Mouse (Mus musculus) hindbrain, embryonic 11.5 days (tissue): ENCODE measurements around the gene Ninj1. TPM values are rescaled to one million over a fixed set of nuclear protein-coding genes. Genes with fewer than 3 reads are reported as not detected.

Experiments used
- ATAC-seq: fragments of 200-750 bp; cut with Nextera tagmentation; 2 replicates; pipeline ENCODE4 v1.8.0; 2017; ENCODE audit warnings: mild to moderate bottlenecking, moderate TSS enrichment, moderate library complexity; ENCODE audit not compliant: low FRiP score
- DNase-seq: peaks from one replicate; pipeline ENCODE4 v3.0.0-alpha.2; 2015; ENCODE audit warnings: low spot score
- H3K27ac ChIP-seq: fragments of 300-500 bp; sonication (generic); 2 replicates; pipeline ENCODE4 v1.5.1; 2014; ENCODE audit warnings: mild to moderate bottlenecking, low read depth, low read length
- H3K27me3 ChIP-seq: fragments of 300-500 bp; sonication (generic); 2 replicates; pipeline ENCODE4 v1.6.1; 2014; ENCODE audit warnings: mild to moderate bottlenecking, low read length, moderate library complexity, mixed read lengths; ENCODE audit not compliant: control insufficient read depth, insufficient read depth
- H3K36me3 ChIP-seq: fragments of 300-500 bp; sonication (generic); 2 replicates; pipeline ENCODE4 v1.6.1; 2014; ENCODE audit warnings: mild to moderate bottlenecking, low read length, moderate library complexity, mixed read lengths; ENCODE audit not compliant: control insufficient read depth, insufficient read depth
- H3K4me1 ChIP-seq: fragments of 300-500 bp; sonication (generic); replicated peaks from 2 replicates; pipeline ENCODE4 v1.6.1; 2014; ENCODE audit warnings: low read length, mixed read lengths; ENCODE audit not compliant: control insufficient read depth, insufficient read depth
- H3K4me2 ChIP-seq: fragments of 300-500 bp; sonication (generic); replicated peaks from 2 replicates; pipeline ENCODE4 v1.6.1; 2014; ENCODE audit warnings: mild to moderate bottlenecking, low read depth, low read length
- H3K4me3 ChIP-seq: fragments of 300-500 bp; sonication (generic); 2 replicates; pipeline ENCODE4 v1.5.1; 2014; ENCODE audit warnings: low read depth, low read length
- H3K9ac ChIP-seq: fragments of 300-500 bp; sonication (generic); 2 replicates; pipeline ENCODE4 v1.6.1; 2014; ENCODE audit warnings: low read depth, low read length
- H3K9me3 ChIP-seq: fragments of 300-500 bp; sonication (generic); 2 replicates; pipeline ENCODE4 v1.6.1; 2016; ENCODE audit warnings: low read length; ENCODE audit not compliant: control insufficient read depth
- WGBS: fragments of 180-500 bp; shearing (Covaris S2); extraction: QIAGEN DNeasy Blood & Tissue Kit; methylation state at CpG from one replicate; pipeline ENCODE4 v1.1.7; 2014; 5-methylcytosine and 5-hydroxymethylcytosine counted together
- polyA plus RNA-seq: library from polyadenylated mRNA; unstranded; fragments of >200 nt; fragmentation: Nextera tagmentation; extraction: Ambion mirVana; gene quantifications from 2 replicates; pipeline ENCODE4 v1.2.1, GENCODE M21; 2014

Gene Ninj1
- polyA plus RNA-seq, 1 experiment from 2014 or later = 21.5 TPM

DNA sequence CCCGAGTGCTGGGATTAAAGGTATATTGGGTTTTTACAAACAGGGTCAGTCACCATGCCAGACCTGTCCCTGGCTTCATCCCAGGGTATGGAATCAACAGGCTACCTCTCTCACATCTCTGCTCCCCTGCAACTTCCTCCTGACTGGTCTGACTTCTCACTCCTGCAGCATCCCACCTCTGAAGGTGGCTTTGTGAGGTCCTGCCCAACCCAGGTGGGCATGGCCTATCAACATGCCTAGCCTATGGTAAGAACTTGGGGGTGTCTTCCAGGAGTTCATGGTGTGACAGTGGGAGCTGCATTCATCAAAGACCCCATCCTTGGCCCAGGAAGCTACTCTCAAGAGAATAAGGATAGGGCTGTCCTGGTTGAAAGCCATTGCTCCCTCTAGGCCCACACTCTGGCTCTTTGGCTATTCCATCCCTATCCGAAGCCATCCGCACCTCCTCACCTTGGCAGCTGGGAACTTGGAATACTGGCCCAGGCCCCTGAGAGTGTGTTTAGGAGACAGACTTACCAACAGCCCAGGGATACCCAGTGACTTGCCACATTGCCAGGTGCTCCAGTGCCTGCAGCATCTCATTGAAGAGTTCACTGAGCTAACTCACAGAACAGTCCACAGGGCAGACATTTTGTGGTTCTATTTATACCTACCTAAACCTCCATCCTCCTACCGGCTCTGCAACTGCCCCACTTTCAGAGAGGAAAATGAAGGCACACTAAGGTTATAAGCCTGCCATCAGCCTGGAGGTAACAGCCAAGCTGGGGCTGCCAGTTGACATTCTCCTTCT is 25.6 kb downstream of the Ninj1 start:
- Histone ChIP-seq H3K27ac (no peak overlapping the region), H3K36me3 (no peaks in the 10 kb centered on the region), H3K4me3 (no peak overlapping the region), H3K9ac (no peak overlapping the region), H3K9me3 (no peaks in the 10 kb centered on the region), H3K4me1 (no peaks in the 10 kb centered on the region), H3K27me3 (peaks cover 9% of the 10 kb centered on the region; the same call in 1 of the 2 replicates), H3K4me2 (no peak overlapping the region)
- DNase-seq (no peak), ATAC-seq (no peak)
- WGBS = 82% methylated on average over 4 of the region's 4 CpGs

DNA sequence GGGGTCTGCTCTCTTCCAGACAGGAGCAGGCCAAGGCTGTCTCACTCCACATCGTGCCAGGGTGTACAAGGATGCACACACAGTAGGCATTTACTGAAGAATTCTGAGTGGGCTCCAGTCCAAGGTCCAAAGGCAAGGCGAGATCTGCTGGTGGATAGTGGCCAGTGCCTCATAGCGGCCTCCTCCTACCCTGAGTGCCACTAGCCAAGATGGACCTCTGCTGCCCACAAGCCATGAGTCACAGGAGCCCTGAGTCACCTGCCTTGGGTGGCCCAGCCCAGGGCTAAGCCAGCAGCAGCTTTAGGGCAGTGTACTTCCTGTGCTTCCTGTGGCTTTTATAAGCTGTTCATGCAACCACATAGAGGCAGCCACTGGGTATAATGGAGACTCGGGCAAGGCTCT is 26.2 kb downstream of the Ninj1 start:
- DNase-seq = no peak
- WGBS = 73% methylated on average over 4 of the region's 4 CpGs
- no peak for ATAC-seq

DNA sequence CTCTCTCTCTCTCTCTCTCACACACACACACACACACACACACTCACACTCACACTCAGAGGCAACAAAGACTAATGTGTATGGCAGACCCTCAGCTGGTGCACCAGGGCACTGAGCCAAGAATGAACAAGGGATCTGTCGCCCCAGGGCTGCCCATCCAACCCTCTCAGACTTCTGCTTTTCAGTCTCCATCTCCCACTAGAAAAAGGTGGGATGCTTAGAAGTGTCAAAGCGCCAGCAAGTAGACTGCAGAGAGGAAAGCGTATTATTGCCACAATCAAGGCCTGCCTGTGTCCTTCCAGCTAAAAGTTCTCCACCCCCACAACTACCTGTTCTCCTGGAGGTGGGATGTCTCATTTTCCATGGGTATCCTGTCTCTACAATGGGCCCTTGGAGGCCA is 27.2 kb downstream of the Ninj1 start:
- no peak overlapping the region for H3K4me3 ChIP-seq
- no peak for ATAC-seq
- H3K4me2 ChIP-seq = no peak overlapping the region
- H3K27me3 ChIP-seq = peaks cover 9% of the 10 kb centered on the region; the same call in 1 of the 2 replicates
- H3K9ac ChIP-seq = no peak overlapping the region
- DNase-seq = no peak
- no peaks in the 10 kb centered on the region for H3K9me3 ChIP-seq
- no peaks in the 10 kb centered on the region for H3K4me1 ChIP-seq
- 87% methylated on average over 3 of the region's 3 CpGs for WGBS
- H3K36me3 ChIP-seq = no peaks in the 10 kb centered on the region
- no peak overlapping the region for H3K27ac ChIP-seq

More for the DNA sequence above, 26.2 kb downstream of the Ninj1 start:
- Histone ChIP-seq H3K9ac (no peak overlapping the region), H3K4me1 (no peaks in the 10 kb centered on the region), H3K4me3 (no peak overlapping the region), H3K27me3 (peaks cover 9% of the 10 kb centered on the region; the same call in 1 of the 2 replicates), H3K4me2 (no peak overlapping the region), H3K27ac (no peak overlapping the region), H3K36me3 (no peaks in the 10 kb centered on the region), H3K9me3 (no peaks in the 10 kb centered on the region)

DNA sequence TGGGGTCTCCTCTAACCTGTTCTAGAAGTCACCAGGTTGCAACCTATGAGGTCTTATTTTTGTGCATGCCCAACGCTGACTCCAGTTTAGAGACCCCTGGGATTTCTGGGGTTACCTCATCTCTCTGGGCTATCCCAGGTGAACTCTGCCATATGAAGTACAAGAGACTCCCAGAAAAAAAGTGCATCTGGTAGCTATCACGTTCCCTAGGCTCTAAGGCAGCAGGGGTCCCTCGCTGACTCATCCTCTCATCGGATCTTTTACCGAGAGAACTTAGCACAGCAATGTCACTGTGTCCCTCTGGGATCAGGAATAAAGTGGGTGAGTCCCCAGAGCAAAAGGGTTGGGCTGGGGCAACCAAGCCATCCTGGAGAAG is 27.8 kb downstream of the Ninj1 start:
- no peak overlapping the region for H3K27ac ChIP-seq
- peak overlapping the region; percentile 69 for H3K4me3 ChIP-seq
- H3K27me3 ChIP-seq = peaks cover 9% of the 10 kb centered on the region; the same call in 1 of the 2 replicates
- no peaks in the 10 kb centered on the region for H3K9me3 ChIP-seq
- no peaks in the 10 kb centered on the region for H3K4me1 ChIP-seq
- H3K9ac ChIP-seq = no peak overlapping the region; the same call in 1 of the 2 replicates
- 9% methylated on average over 5 of the region's 5 CpGs for WGBS
- DNase-seq (no peak), ATAC-seq (no peak)
- H3K36me3 ChIP-seq = no peaks in the 10 kb centered on the region
- H3K4me2 ChIP-seq = peak overlapping the region; percentile 97

DNA sequence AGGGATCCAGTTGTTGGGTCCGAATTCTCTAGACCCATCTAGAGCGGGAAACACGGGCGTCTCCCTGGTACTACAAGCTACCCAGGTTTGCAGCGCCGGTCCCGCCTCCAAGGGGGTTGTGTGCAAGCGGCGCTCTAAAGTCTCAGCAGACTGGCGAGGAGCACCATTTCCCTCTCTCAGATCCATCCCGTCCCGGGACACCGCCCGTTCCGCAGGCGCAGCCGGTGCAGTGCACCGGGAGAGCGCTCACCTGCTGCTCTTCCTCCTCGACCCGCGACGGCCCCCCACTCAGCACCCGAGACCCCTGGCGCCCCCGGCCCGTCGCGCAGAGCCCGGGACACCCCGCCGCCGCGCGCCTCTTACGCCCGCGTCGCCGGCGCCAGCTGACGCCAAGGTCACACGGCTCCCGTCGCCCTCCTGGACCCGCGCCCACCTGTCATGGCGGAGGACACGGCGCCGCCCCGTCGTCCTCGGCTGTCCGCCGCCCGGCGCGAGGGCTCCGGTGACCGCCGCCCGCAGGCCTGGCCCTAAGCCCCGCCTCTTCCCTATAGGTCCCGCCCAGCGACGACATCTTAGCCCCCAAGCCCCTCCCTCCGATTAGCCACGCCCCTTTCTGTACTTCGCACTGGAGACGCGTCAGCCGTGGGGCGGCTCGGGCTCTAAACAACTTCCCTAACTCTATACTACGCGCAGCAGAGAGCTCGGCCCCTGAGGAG is 28.4 kb downstream of the Ninj1 start, which contains the start of gene Card19:
Gene Card19 (minus strand): TSS at position 534 of the 716 bp plus-strand sequence.
- H3K9ac ChIP-seq = peak within 1 kb of the TSS; percentile 73
- under 1% methylated on average over 69 of the region's 78 CpGs for WGBS
- no peak within 1 kb of the TSS for H3K27ac ChIP-seq
- H3K27me3 ChIP-seq = peaks cover 9% of the 10 kb centered on the region; the same call in 1 of the 2 replicates
- no peaks in the 10 kb centered on the region for H3K4me1 ChIP-seq
- H3K4me3 ChIP-seq = peak within 1 kb of the TSS; percentile 69
- ATAC-seq (peak; percentile 90), DNase-seq (peak; percentile 96)
- H3K9me3 ChIP-seq = no peaks in the 10 kb centered on the region
- H3K36me3 ChIP-seq = no peaks in the 10 kb centered on the region
- peak within 1 kb of the TSS; percentile 97 for H3K4me2 ChIP-seq

DNA sequence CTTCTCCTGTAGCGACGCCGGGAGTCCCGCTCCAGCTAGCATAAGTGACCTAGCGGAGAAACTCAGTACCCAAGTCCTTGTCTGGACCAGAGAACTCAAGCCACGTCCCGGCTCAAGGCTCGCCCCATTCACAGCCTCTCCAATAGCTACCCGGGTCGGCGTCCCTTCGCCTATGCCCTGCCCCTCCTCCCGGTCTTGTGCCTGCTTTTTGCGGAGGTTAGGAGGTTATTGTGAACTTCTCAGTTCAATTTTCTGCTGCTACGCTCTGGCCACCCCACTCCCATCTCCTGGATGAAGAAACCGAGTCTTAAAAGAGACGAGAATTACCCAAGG is 28.9 kb downstream of the Ninj1 start:
- H3K9ac ChIP-seq = peak overlapping the region; percentile 73
- ATAC-seq (peak; percentile 58; the same call in 1 of the 2 replicates), DNase-seq (no peak)
- no peaks in the 10 kb centered on the region for H3K9me3 ChIP-seq
- no peaks in the 10 kb centered on the region for H3K36me3 ChIP-seq
- 4% methylated on average over 17 of the region's 17 CpGs for WGBS
- peak overlapping the region; percentile 69 for H3K4me3 ChIP-seq
- H3K27me3 ChIP-seq = peaks cover 9% of the 10 kb centered on the region; the same call in 1 of the 2 replicates
- H3K4me2 ChIP-seq = peak overlapping the region; percentile 97
- H3K27ac ChIP-seq = no peak overlapping the region
- no peaks in the 10 kb centered on the region for H3K4me1 ChIP-seq

DNA sequence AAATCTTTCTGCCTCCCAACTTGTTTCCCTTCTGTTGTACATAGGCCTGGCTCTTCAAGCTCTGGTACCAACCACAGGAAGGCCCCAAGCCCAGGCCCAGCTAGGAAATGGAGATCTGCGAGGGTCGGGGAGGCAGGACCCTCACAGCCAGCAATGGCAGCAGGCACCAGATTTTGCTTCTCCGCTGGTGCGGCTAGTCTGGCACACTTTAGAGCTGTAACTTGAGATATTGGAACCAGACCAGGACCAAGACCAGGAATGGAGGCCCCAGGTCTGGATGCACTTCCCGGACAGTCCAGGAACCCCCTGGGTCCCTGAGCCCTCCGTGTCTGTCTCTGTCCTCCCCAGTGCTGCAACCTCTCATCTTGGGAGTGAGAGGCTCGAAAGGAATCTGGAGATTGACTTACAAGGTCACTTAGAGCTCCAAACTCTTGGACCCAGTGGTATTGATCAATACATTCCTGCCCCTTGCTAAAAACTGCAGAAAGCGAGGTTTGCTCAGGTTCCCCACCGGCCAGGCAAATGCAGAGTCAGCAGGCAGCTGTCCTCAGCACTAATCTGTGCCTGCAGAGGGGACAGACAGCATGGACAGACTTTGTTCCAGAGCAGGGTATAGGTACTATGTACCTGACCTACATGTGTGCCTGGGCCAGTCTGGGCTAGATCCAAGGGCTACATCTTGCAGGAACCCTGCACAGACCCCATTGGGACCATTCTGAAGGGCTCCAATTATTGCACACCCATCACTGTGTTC is 29.7 kb downstream of the Ninj1 start:
- Histone ChIP-seq H3K9ac (no peak overlapping the region), H3K27me3 (peaks cover 9% of the 10 kb centered on the region; the same call in 1 of the 2 replicates), H3K4me2 (no peak overlapping the region), H3K27ac (no peak overlapping the region), H3K9me3 (no peaks in the 10 kb centered on the region), H3K36me3 (no peaks in the 10 kb centered on the region), H3K4me1 (no peaks in the 10 kb centered on the region), H3K4me3 (no peak overlapping the region)
- ATAC-seq = no peak
- 52% methylated on average over 9 of the region's 9 CpGs for WGBS
- DNase-seq = peak; percentile 12

DNA sequence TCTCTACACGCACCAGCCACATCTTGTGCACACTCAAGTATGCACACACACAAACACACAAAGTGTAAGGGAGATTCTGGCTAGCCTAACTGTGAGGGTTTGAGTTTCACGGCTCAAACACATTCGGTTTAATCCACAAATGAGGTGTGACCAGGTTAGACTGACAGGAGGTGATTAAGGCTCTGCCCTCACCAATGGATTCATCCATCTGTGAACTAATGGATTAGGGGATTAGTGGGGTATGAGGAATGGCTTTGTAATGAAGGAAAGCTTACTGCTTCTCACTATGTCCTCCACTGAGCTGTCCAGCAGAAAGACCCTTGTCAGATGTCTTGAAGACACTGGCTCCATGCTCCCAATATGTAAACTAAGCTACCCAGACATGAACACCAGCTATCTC is 31.4 kb downstream of the Ninj1 start:
- ATAC-seq (no peak), DNase-seq (peak; percentile 16)
- Histone ChIP-seq H3K4me2 (no peak overlapping the region), H3K9ac (no peak overlapping the region), H3K27ac (no peak overlapping the region), H3K27me3 (peaks cover 9% of the 10 kb centered on the region; the same call in 1 of the 2 replicates), H3K36me3 (no peaks in the 10 kb centered on the region), H3K4me1 (no peaks in the 10 kb centered on the region), H3K4me3 (no peak overlapping the region), H3K9me3 (no peaks in the 10 kb centered on the region)
- 50% methylated on average over 3 of the region's 3 CpGs for WGBS
